Mouse (Mus musculus) midbrain, embryonic 15.5 days (tissue): ENCODE results near the gene Nsun6. TPM values are rescaled to one million over a fixed set of nuclear protein-coding genes. Genes with fewer than 3 reads are reported as not detected.

ENCODE experiments used
- ATAC-seq: fragments of 200-750 bp; cut with Nextera tagmentation; replicated peaks from 2 replicates; pipeline ENCODE4 v1.8.0; 2017; ENCODE audit warnings: moderate TSS enrichment
- H3K27ac ChIP-seq: fragments of 300-500 bp; sonication (generic); 2 replicates; pipeline ENCODE4 v1.5.1; 2015; ENCODE audit warnings: mild to moderate bottlenecking, inconsistent platforms
- H3K27me3 ChIP-seq: fragments of 300-500 bp; sonication (generic); replicated peaks from 2 replicates; pipeline ENCODE4 v1.6.1; 2015; ENCODE audit warnings: inconsistent platforms
- H3K36me3 ChIP-seq: fragments of 300-500 bp; sonication (generic); replicated peaks from 2 replicates; pipeline ENCODE4 v1.6.1; 2015; ENCODE audit warnings: inconsistent platforms
- H3K4me1 ChIP-seq: fragments of 300-500 bp; sonication (generic); 2 replicates; pipeline ENCODE4 v1.6.1; 2015; ENCODE audit warnings: inconsistent platforms
- H3K4me2 ChIP-seq: fragments of 300-500 bp; sonication (generic); 2 replicates; pipeline ENCODE4 v1.6.1; 2015; ENCODE audit warnings: inconsistent platforms, mild to moderate bottlenecking, moderate library complexity
- H3K4me3 ChIP-seq: fragments of 300-500 bp; sonication (generic); 2 replicates; pipeline ENCODE4 v1.5.1; 2015; ENCODE audit warnings: mild to moderate bottlenecking, inconsistent platforms
- H3K9ac ChIP-seq: fragments of 300-500 bp; sonication (generic); 2 replicates; pipeline ENCODE4 v1.6.1; 2015; ENCODE audit warnings: mild to moderate bottlenecking, inconsistent platforms
- H3K9me3 ChIP-seq: fragments of 300-500 bp; sonication (generic); 2 replicates; pipeline ENCODE4 v1.6.1; 2016; ENCODE audit warnings: inconsistent platforms
- WGBS: fragments of 180-500 bp; shearing (Covaris S2); methylation state at CpG from one replicate; pipeline ENCODE4 v1.1.7; 2015; ENCODE audit warnings: mixed read lengths; 5-methylcytosine and 5-hydroxymethylcytosine counted together
- polyA plus RNA-seq: library from polyadenylated mRNA; unstranded; fragments of >200 nt; fragmentation: Nextera tagmentation; extraction: Ambion mirVana; gene quantifications from 2 replicates; pipeline ENCODE4 v1.2.1, GENCODE M21; 2015

The Nsun6 gene
- polyA plus RNA-seq, 1 experiment from 2014 or later = 18.3 TPM

- Histone ChIP-seq H3K4me2 (peak overlapping the region; percentile 68), H3K9ac (peak overlapping the region; percentile 76), H3K36me3 (no peaks in the 10 kb centered on the region), H3K4me1 (peaks cover 36% of the 10 kb centered on the region), H3K9me3 (no peaks in the 10 kb centered on the region), H3K27me3 (no peaks in the 10 kb centered on the region; the same call in 1 of the 2 replicates), H3K4me3 (peak overlapping the region; percentile 97), H3K27ac (peak overlapping the region; percentile 98)
- peak; percentile 35 for ATAC-seq
- WGBS = 16% methylated on average over 10 of the region's 10 CpGs
Observed at GRCm38 (mm10) chr2:15054496-15054895, 373 bp downstream of the Nsun6 start.

- no peaks in the 10 kb centered on the region for H3K36me3 ChIP-seq
- peak within 1 kb of the TSS; percentile 65 for H3K9ac ChIP-seq
- peak within 1 kb of the TSS; percentile 76 for H3K27ac ChIP-seq
- H3K9me3 ChIP-seq = no peaks in the 10 kb centered on the region
- peak within 1 kb of the TSS; percentile 63 for H3K4me3 ChIP-seq
- WGBS = 8% methylated on average over 20 of the region's 20 CpGs
- no peaks in the 10 kb centered on the region; the same call in 1 of the 2 replicates for H3K27me3 ChIP-seq
- H3K4me1 ChIP-seq = peaks cover 21% of the 10 kb centered on the region
- peak within 1 kb of the TSS; percentile 58 for H3K4me2 ChIP-seq
- ATAC-seq = peak; percentile 99
Observed at GRCm38 (mm10) chr2:15049117-15049873, 5.6 kb downstream of the Nsun6 start, which contains the start of gene Arl5b. Arl5b (plus strand) TSS chr2:15049395.

- no peaks in the 10 kb centered on the region for H3K36me3 ChIP-seq
- H3K27ac ChIP-seq = no peak overlapping the region
- no peak overlapping the region for H3K4me3 ChIP-seq
- no peak for ATAC-seq
- H3K9ac ChIP-seq = no peak overlapping the region
- no peaks in the 10 kb centered on the region for H3K4me1 ChIP-seq
- H3K9me3 ChIP-seq = no peaks in the 10 kb centered on the region
- 54% methylated on average over 5 of the region's 5 CpGs for WGBS
- H3K27me3 ChIP-seq = no peaks in the 10 kb centered on the region
- no peak overlapping the region for H3K4me2 ChIP-seq
Observed at GRCm38 (mm10) chr2:15040326-15040725, 14.5 kb downstream of the Nsun6 start.

GRCm38 (mm10) chr2:15038705-15039104, 16.2 kb downstream of the Nsun6 start:
- Histone ChIP-seq H3K4me3 (no peak overlapping the region), H3K27ac (no peak overlapping the region), H3K4me2 (no peak overlapping the region), H3K36me3 (0 out of 2 replicates have a peak, but pooled peaks cover 2% of the 10 kb centered on the region), H3K9me3 (no peaks in the 10 kb centered on the region), H3K27me3 (no peaks in the 10 kb centered on the region), H3K9ac (no peak overlapping the region), H3K4me1 (no peaks in the 10 kb centered on the region)
- WGBS = 89% methylated on average over 6 of the region's 6 CpGs
- ATAC-seq = no peak

GRCm38 (mm10) chr2:15027816-15028215, 27.1 kb downstream of the Nsun6 start:
- Histone ChIP-seq H3K4me1 (no peaks in the 10 kb centered on the region), H3K36me3 (peaks cover 8% of the 10 kb centered on the region; the same call in 1 of the 2 replicates), H3K4me3 (no peak overlapping the region), H3K9me3 (no peaks in the 10 kb centered on the region), H3K9ac (no peak overlapping the region), H3K27me3 (no peaks in the 10 kb centered on the region), H3K4me2 (no peak overlapping the region), H3K27ac (no peak overlapping the region)
- no peak for ATAC-seq
- WGBS = 82% methylated on average over 1 of the region's 1 CpGs

- Histone ChIP-seq H3K9ac (no peak overlapping the region), H3K27me3 (no peaks in the 10 kb centered on the region)
Observed at GRCm38 (mm10) chr2:15026817-15027216, 28.1 kb downstream of the Nsun6 start.

GRCm38 (mm10) chr2:15008072-15008471, 46.8 kb downstream of the Nsun6 start:
- no peak overlapping the region for H3K27ac ChIP-seq
- no peak for ATAC-seq
- WGBS = 91% methylated on average over 1 of the region's 1 CpGs

More at GRCm38 (mm10) chr2:15026817-15027216, 28.1 kb downstream of the Nsun6 start:
- no peak for ATAC-seq
- Histone ChIP-seq H3K27ac (no peak overlapping the region), H3K4me3 (no peak overlapping the region), H3K9me3 (no peaks in the 10 kb centered on the region), H3K4me2 (no peak overlapping the region), H3K36me3 (peaks cover 8% of the 10 kb centered on the region; the same call in 1 of the 2 replicates), H3K4me1 (no peaks in the 10 kb centered on the region)
- WGBS = 96% methylated on average over 3 of the region's 3 CpGs

GRCm38 (mm10) chr2:15007531-15007930, 47.3 kb downstream of the Nsun6 start:
- H3K27me3 ChIP-seq = no peaks in the 10 kb centered on the region
- H3K9me3 ChIP-seq = no peaks in the 10 kb centered on the region
- H3K4me2 ChIP-seq = no peak overlapping the region
- 80% methylated on average over 3 of the region's 3 CpGs for WGBS
- H3K27ac ChIP-seq = no peak overlapping the region
- H3K9ac ChIP-seq = no peak overlapping the region
- no peaks in the 10 kb centered on the region for H3K4me1 ChIP-seq
- peaks cover 5% of the 10 kb centered on the region; the same call in 1 of the 2 replicates for H3K36me3 ChIP-seq
- ATAC-seq = no peak
- no peak overlapping the region for H3K4me3 ChIP-seq

More at GRCm38 (mm10) chr2:15008072-15008471, 46.8 kb downstream of the Nsun6 start:
- peaks cover 6% of the 10 kb centered on the region; the same call in 1 of the 2 replicates for H3K36me3 ChIP-seq
- no peaks in the 10 kb centered on the region for H3K9me3 ChIP-seq
- H3K4me2 ChIP-seq = no peak overlapping the region
- H3K4me3 ChIP-seq = no peak overlapping the region
- H3K9ac ChIP-seq = no peak overlapping the region
- H3K27me3 ChIP-seq = no peaks in the 10 kb centered on the region
- H3K4me1 ChIP-seq = no peaks in the 10 kb centered on the region

- Histone ChIP-seq H3K9me3 (no peaks in the 10 kb centered on the region), H3K27me3 (no peaks in the 10 kb centered on the region), H3K9ac (no peak overlapping the region), H3K4me3 (no peak overlapping the region), H3K36me3 (no peaks in the 10 kb centered on the region), H3K4me1 (no peaks in the 10 kb centered on the region), H3K4me2 (no peak overlapping the region), H3K27ac (no peak overlapping the region)
- 84% methylated on average over 5 of the region's 5 CpGs for WGBS
- ATAC-seq = no peak
Observed at GRCm38 (mm10) chr2:14997836-14998235, 57.0 kb downstream of the Nsun6 start.

GRCm38 (mm10) chr2:14996036-14996435, 58.8 kb downstream of the Nsun6 start:
- Histone ChIP-seq H3K9me3 (no peaks in the 10 kb centered on the region), H3K27ac (no peak overlapping the region), H3K9ac (no peak overlapping the region), H3K27me3 (no peaks in the 10 kb centered on the region), H3K4me2 (no peak overlapping the region), H3K4me3 (no peak overlapping the region), H3K4me1 (no peaks in the 10 kb centered on the region), H3K36me3 (no peaks in the 10 kb centered on the region)
- ATAC-seq = no peak
- WGBS = 65% methylated on average over 4 of the region's 4 CpGs

GRCm38 (mm10) chr2:14992531-14992930, 62.3 kb downstream of the Nsun6 start:
- Histone ChIP-seq H3K4me1 (no peaks in the 10 kb centered on the region), H3K36me3 (no peaks in the 10 kb centered on the region)
- ATAC-seq = no peak

GRCm38 (mm10) chr2:14989350-14989749, 65.5 kb downstream of the Nsun6 start:
- no peak overlapping the region for H3K4me2 ChIP-seq
- H3K27ac ChIP-seq = no peak overlapping the region
- no peaks in the 10 kb centered on the region for H3K9me3 ChIP-seq
- no peaks in the 10 kb centered on the region for H3K36me3 ChIP-seq
- H3K4me1 ChIP-seq = no peaks in the 10 kb centered on the region
- H3K9ac ChIP-seq = no peak overlapping the region
- ATAC-seq = no peak
- H3K4me3 ChIP-seq = no peak overlapping the region
- no peaks in the 10 kb centered on the region for H3K27me3 ChIP-seq
- WGBS = 86% methylated on average over 4 of the region's 4 CpGs

More at GRCm38 (mm10) chr2:14992531-14992930, 62.3 kb downstream of the Nsun6 start:
- WGBS = 89% methylated on average over 4 of the region's 4 CpGs
- Histone ChIP-seq H3K27me3 (no peaks in the 10 kb centered on the region), H3K9me3 (no peaks in the 10 kb centered on the region), H3K27ac (no peak overlapping the region), H3K4me3 (no peak overlapping the region), H3K9ac (no peak overlapping the region), H3K4me2 (no peak overlapping the region)

- ATAC-seq = no peak
- H3K27me3 ChIP-seq = no peaks in the 10 kb centered on the region
- no peak overlapping the region for H3K9ac ChIP-seq
- H3K36me3 ChIP-seq = no peaks in the 10 kb centered on the region
- 90% methylated on average over 4 of the region's 4 CpGs for WGBS
- H3K27ac ChIP-seq = no peak overlapping the region
- H3K4me2 ChIP-seq = no peak overlapping the region
- H3K4me3 ChIP-seq = no peak overlapping the region
- no peaks in the 10 kb centered on the region for H3K4me1 ChIP-seq
- H3K9me3 ChIP-seq = no peaks in the 10 kb centered on the region
Observed at GRCm38 (mm10) chr2:14988451-14988850, 66.4 kb downstream of the Nsun6 start.
